Mouse (Mus musculus): ENCODE data around the gene Agpat1.

DNA sequence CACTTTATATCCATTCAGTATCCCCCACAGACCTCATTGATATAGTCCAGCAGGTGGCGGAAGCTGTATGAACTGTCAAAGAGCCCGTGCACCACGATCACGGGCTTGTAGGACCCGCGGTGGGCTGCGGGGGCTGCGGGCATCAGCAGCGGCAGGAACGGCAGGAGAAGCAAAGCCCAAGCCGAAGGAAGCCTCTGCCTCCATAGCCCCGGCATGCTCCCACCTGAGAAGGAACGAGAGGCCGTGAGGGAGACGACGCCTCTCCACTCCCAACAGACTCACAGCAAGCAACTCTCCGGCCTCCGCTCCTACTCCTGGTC, 22.7 kb downstream of the Agpat1 start:
- TF ChIP-seq CTCF (IDR thresholded peaks at IDR 0.05; ENCODE audit: extremely low read depth, insufficient read depth, low read length) = peak; percentile 38
- no peak for TF ChIP-seq POLR2A (IDR thresholded peaks at IDR 0.05; ENCODE audit: extremely low read depth, insufficient read depth, low read length)

Data from cortical plate, adult 2 months (tissue).